Mouse (Mus musculus) limb, embryonic 10.5 days (tissue): ENCODE measurements at regions not wholly inside any gene's neighbourhood (a gene's known extent, or its start where the extent isn't known, plus 50 kb on each side); places are given as distances from the start of the nearest gene placed in this dataset.

ENCODE experiments used
- DNase-seq: peaks from one replicate; pipeline ENCODE4 v3.0.0-alpha.2; 2017; ENCODE audit warnings: low spot score
- H3K27ac ChIP-seq: fragments of 300-500 bp; sonication (generic); 2 replicates; pipeline ENCODE4 v1.5.1; 2016; ENCODE audit warnings: mild to moderate bottlenecking
- H3K27me3 ChIP-seq: fragments of 300-500 bp; sonication (generic); 2 replicates; pipeline ENCODE4 v1.6.1; 2016; ENCODE audit warnings: low read depth, mild to moderate bottlenecking; ENCODE audit not compliant: poor library complexity, severe bottlenecking
- H3K36me3 ChIP-seq: fragments of 300-500 bp; sonication (generic); 2 replicates; pipeline ENCODE4 v1.6.1; 2016; ENCODE audit warnings: mild to moderate bottlenecking, moderate library complexity
- H3K4me1 ChIP-seq: fragments of 300-500 bp; sonication (generic); 2 replicates; pipeline ENCODE4 v1.6.1; 2016
- H3K4me3 ChIP-seq: fragments of 300-500 bp; sonication (generic); 2 replicates; pipeline ENCODE4 v1.5.1; 2016; ENCODE audit warnings: mild to moderate bottlenecking, moderate library complexity
- H3K9me3 ChIP-seq: fragments of 300-500 bp; sonication (generic); replicated peaks from 2 replicates; pipeline ENCODE4 v1.6.1; 2016; ENCODE audit warnings: mild to moderate bottlenecking
- WGBS: fragments of 180-500 bp; shearing (Covaris S2); methylation state at CpG from one replicate; pipeline ENCODE4 v1.1.7; 2016; 5-methylcytosine and 5-hydroxymethylcytosine counted together

DNA sequence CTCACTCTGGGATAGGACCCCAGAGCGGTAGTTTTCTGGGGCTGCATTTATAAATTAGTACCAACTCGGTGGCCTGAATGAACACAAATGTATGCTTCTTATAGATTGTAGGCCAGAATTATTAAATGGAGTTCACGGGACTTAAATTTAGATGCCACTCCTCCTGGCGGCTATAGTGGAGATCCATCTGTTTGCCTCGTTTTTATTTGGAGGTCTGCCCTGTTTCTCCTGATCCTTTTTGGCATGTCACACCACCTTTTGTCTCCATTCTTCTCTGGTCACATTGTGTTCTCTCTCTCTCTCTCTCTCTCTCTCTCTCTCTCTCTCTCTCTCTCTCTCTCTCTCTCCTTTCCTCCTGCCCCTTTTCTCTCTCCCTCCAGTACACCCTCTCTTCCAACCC, 217.5 kb downstream of the Pik3r1 start:
- H3K4me3 ChIP-seq, result no peak overlapping the region
- H3K9me3 ChIP-seq, result no peaks in the 10 kb centered on the region
- H3K36me3 ChIP-seq, result no peaks in the 10 kb centered on the region
- no peaks in the 10 kb centered on the region for H3K27me3 ChIP-seq
- no peak for DNase-seq
- H3K4me1 ChIP-seq, result peaks cover 12% of the 10 kb centered on the region
- no peak overlapping the region for H3K27ac ChIP-seq
- 86% methylated on average over 5 of the region's 5 CpGs for WGBS

DNA sequence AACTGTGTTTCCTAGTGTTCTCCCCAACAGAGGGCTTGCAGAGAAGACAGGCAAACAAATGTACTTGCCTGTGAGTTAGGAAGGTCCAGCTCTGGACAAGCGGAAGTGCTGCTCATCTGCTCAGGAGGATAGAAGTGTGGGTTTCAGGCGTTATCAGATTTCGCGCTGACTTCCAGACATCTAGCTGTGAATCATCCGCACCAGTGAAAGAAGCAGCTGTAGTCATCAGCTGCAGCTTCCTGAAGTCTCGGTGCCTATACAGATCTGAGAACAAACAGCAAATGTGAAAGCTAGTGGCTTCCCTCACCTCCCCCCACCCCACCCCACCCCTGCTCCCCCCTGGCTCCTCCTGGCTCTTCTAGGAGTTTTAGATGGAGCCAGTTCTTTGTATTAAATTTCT, 220.1 kb downstream of the Pik3r1 start:
- DNase-seq, result no peak
- no peaks in the 10 kb centered on the region for H3K36me3 ChIP-seq
- no peak overlapping the region for H3K27ac ChIP-seq
- no peak overlapping the region for H3K4me3 ChIP-seq
- H3K9me3 ChIP-seq, result no peaks in the 10 kb centered on the region
- H3K27me3 ChIP-seq, result no peaks in the 10 kb centered on the region
- peaks cover 7% of the 10 kb centered on the region; the same call in 1 of the 2 replicates for H3K4me1 ChIP-seq
- WGBS, result 48% methylated on average over 6 of the region's 6 CpGs

GRCm38 (mm10) chr13:101547365-101547764, 220.7 kb downstream of the Pik3r1 start:
- 87% methylated on average over 2 of the region's 2 CpGs for WGBS
- no peaks in the 10 kb centered on the region for H3K9me3 ChIP-seq
- DNase-seq, result no peak
- no peaks in the 10 kb centered on the region for H3K36me3 ChIP-seq
- no peaks in the 10 kb centered on the region for H3K27me3 ChIP-seq
- H3K4me3 ChIP-seq, result no peak overlapping the region
- no peak overlapping the region for H3K27ac ChIP-seq
- peaks cover 7% of the 10 kb centered on the region; the same call in 1 of the 2 replicates for H3K4me1 ChIP-seq

GRCm38 (mm10) chr13:101545344-101546181, 222.5 kb downstream of the Pik3r1 start:
- WGBS, result 40% methylated on average over 6 of the region's 6 CpGs
- H3K27ac ChIP-seq, result no peak overlapping the region
- H3K9me3 ChIP-seq, result no peaks in the 10 kb centered on the region

GRCm38 (mm10) chr13:101540391-101541191, 227.4 kb downstream of the Pik3r1 start:
- WGBS, result 59% methylated on average over 14 of the region's 14 CpGs
- H3K4me3 ChIP-seq, result no peak overlapping the region
- H3K4me1 ChIP-seq, result peaks cover 8% of the 10 kb centered on the region
- H3K36me3 ChIP-seq, result no peaks in the 10 kb centered on the region
- 0 out of 2 replicates have a peak, but pooled peaks cover 5% of the 10 kb centered on the region for H3K27me3 ChIP-seq
- peak overlapping the region; percentile 14; the same call in 1 of the 2 replicates for H3K27ac ChIP-seq
- no peaks in the 10 kb centered on the region for H3K9me3 ChIP-seq
- no peak for DNase-seq

More at GRCm38 (mm10) chr13:101545344-101546181, 222.5 kb downstream of the Pik3r1 start:
- H3K36me3 ChIP-seq, result no peaks in the 10 kb centered on the region
- 0 out of 2 replicates have a peak, but pooled peaks cover 5% of the 10 kb centered on the region for H3K27me3 ChIP-seq
- peaks cover 13% of the 10 kb centered on the region for H3K4me1 ChIP-seq
- DNase-seq, result no peak
- no peak overlapping the region for H3K4me3 ChIP-seq

DNA sequence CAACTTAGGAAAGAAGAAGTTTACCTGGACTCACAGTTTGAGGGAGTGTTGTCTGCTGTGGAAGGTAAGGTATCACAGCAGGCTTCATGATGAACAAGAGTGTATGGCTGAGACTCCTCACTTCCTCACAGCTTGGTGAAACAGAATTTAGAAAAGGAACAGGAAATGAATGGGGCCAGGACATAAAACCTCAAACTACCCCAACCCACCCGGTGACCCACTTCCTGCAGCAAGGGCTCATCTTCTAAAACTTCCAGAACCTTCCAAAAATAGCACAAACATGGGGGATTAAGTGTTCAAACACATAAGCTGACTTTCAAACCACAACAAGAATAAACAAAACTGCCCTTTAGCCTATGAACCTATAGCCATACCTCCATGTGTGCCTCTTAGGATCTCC, 229.9 kb downstream of the Pik3r1 start:
- Histone ChIP-seq H3K9me3 (no peaks in the 10 kb centered on the region), H3K4me3 (no peak overlapping the region), H3K27ac (no peak overlapping the region), H3K27me3 (0 out of 2 replicates have a peak, but pooled peaks cover 5% of the 10 kb centered on the region), H3K4me1 (peaks cover 8% of the 10 kb centered on the region), H3K36me3 (no peaks in the 10 kb centered on the region)
- WGBS, result 81% methylated on average over 1 of the region's 1 CpGs
- no peak for DNase-seq

- Histone ChIP-seq H3K4me1 (peaks cover 7% of the 10 kb centered on the region), H3K4me3 (no peak overlapping the region), H3K27ac (no peak overlapping the region), H3K36me3 (no peaks in the 10 kb centered on the region), H3K9me3 (no peaks in the 10 kb centered on the region), H3K27me3 (0 out of 2 replicates have a peak, but pooled peaks cover 4% of the 10 kb centered on the region)
- DNase-seq, result no peak
- 93% methylated on average over 1 of the region's 1 CpGs for whole genome bisulfite sequencing
Measured at GRCm38 (mm10) chr13:101536019-101536418, 232.0 kb downstream of the Pik3r1 start.

DNA sequence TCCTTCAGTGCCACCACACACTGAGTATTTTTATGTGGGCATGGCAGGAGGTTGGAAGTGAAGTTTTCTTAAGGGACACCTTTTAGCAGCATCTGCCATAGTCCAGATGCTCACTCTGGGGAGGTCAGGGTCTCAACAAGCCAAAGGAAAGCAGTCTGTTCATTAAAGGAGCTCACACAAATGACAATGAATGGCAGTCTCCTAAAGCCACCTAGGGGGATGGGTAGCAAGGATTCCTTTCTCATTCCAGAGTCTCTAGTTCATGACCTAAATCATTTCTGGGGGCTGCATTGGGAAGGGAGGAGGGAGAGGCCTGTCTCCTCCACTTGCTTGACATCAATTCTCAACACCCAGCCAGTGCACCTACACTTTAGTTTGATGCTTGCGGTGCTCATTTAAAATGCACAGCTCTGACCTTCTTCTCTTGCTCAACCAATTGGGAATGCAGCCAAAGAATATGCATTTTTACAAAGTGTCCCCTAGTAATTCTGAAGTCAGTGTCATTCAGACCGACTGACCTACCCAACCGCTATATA, 232.6 kb downstream of the Pik3r1 start:
- Histone ChIP-seq H3K27ac (no peak overlapping the region), H3K4me1 (peaks cover 1% of the 10 kb centered on the region), H3K27me3 (no peaks in the 10 kb centered on the region), H3K36me3 (no peaks in the 10 kb centered on the region), H3K9me3 (no peaks in the 10 kb centered on the region), H3K4me3 (no peak overlapping the region)
- DNase-seq, result no peak
- WGBS, result 87% methylated on average over 3 of the region's 3 CpGs

DNA sequence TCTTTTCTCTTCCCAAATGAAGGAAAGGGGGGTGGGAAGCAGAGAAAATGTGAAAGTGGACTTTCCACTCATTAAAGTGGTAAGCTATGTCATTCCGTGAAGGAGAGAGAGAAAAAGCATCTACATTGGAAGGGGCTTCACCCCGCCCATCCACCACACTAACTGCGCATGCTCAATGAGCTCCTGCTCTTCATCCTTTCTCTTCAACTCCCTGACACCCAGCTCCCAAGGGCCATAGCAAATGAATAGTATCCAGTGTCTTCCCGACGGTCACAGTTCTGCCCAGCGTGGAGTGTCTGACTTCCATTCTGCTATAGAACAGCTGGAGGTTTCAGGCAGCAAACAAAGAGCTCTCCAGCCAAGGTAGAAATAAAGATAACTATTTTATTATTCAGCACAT, 233.5 kb downstream of the Pik3r1 start:
- Histone ChIP-seq H3K4me3 (no peak overlapping the region), H3K4me1 (no peaks in the 10 kb centered on the region), H3K36me3 (no peaks in the 10 kb centered on the region), H3K27ac (no peak overlapping the region), H3K9me3 (no peaks in the 10 kb centered on the region), H3K27me3 (no peaks in the 10 kb centered on the region)
- 72% methylated on average over 6 of the region's 6 CpGs for WGBS
- no peak for DNase-seq

DNA sequence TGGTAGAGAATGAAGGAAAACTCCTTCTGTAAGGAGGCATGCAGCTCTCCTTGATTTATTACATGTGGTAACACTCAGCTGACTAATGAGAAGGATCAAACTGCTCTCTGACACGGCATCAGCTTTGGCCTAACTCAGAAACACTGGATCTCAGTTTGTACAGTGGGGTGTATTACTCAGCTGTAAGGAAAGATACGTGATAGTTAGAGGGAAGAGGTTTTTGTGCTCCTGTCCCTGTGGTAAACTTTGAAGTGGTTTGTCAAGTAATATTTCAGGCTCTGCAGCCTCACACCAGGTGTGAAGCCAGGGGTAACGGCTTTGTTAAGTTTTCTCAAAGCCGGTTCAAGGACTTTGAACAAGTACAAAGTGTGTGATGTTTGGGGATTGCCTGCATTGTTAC, 235.1 kb downstream of the Pik3r1 start:
- no peaks in the 10 kb centered on the region for H3K27me3 ChIP-seq
- no peaks in the 10 kb centered on the region for H3K4me1 ChIP-seq
- H3K4me3 ChIP-seq, result no peak overlapping the region
- DNase-seq, result no peak
- 62% methylated on average over 4 of the region's 4 CpGs for WGBS
- no peak overlapping the region for H3K27ac ChIP-seq
- H3K36me3 ChIP-seq, result no peaks in the 10 kb centered on the region
- H3K9me3 ChIP-seq, result no peaks in the 10 kb centered on the region

DNA sequence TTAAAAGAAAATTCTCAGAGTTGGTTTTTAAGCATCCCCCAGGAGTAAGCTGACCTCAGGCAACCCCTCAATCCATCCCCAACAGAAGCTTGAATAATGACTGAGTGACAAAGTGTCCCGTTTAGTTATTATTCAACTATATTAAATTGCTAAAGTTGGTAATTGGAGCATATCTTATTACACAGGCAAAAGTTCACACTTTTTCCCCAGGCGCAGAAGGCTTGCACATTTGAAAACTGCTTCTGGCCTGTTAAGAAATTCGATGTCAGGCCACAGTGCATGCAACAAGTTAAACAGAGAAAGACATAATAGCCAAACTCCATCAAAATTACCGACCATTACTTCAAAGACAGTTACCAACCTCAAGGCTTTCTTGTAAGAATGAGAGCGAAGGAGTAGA, 240.3 kb downstream of the Pik3r1 start:
- Histone ChIP-seq H3K27ac (no peak overlapping the region), H3K4me1 (no peaks in the 10 kb centered on the region), H3K9me3 (no peaks in the 10 kb centered on the region), H3K36me3 (no peaks in the 10 kb centered on the region), H3K27me3 (no peaks in the 10 kb centered on the region), H3K4me3 (no peak overlapping the region)
- WGBS, result 89% methylated on average over 5 of the region's 5 CpGs
- DNase-seq, result no peak

GRCm38 (mm10) chr13:101524781-101525180, 243.2 kb downstream of the Pik3r1 start:
- DNase-seq, result no peak
- Histone ChIP-seq H3K4me3 (no peak overlapping the region), H3K27me3 (no peaks in the 10 kb centered on the region), H3K4me1 (no peaks in the 10 kb centered on the region), H3K9me3 (no peaks in the 10 kb centered on the region), H3K36me3 (no peaks in the 10 kb centered on the region), H3K27ac (no peak overlapping the region)
- 89% methylated on average over 3 of the region's 3 CpGs for WGBS

- Histone ChIP-seq H3K9me3 (no peaks in the 10 kb centered on the region), H3K4me1 (no peaks in the 10 kb centered on the region), H3K4me3 (no peak overlapping the region), H3K36me3 (no peaks in the 10 kb centered on the region), H3K27ac (no peak overlapping the region), H3K27me3 (no peaks in the 10 kb centered on the region)
- no peak for DNase-seq
- WGBS, result 91% methylated on average over 3 of the region's 3 CpGs
Measured at GRCm38 (mm10) chr13:101524223-101524622, 243.8 kb downstream of the Pik3r1 start.
